Mouse (Mus musculus): ENCODE measurements around the gene Ank. TPM values are rescaled to one million over a fixed set of nuclear protein-coding genes. Genes with fewer than 3 reads are reported as not detected.

Ank gene
- polyA plus RNA-seq, 1 experiment, result 9.7 TPM

DNA sequence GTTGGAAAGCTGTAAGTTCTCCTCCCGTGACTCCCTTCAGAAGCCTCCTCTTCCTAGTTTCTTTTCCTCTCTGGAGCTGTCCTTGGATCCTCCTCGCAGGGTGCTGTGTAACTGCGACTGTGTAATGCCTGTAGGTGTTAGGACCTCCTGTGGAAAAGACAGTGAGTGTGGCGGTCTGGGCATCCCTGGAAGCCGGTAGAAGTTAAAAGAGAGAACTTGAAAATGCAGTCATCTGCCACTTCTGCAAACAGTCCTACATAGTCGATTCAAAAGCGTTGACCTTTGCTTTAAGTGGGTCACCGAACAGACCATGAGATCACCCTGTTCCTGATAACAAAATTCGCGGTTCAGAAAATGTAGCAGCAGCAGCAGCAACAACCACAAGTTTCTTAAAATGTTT lies 27.0 kb downstream of the Ank start:
- Histone ChIP-seq H3K36me3 (ENCODE audit: control insufficient read depth, insufficient read depth, low read length, poor library complexity, severe bottlenecking) (no peaks in the 10 kb centered on the region), H3K4me3 (ENCODE audit: low read depth, low read length) (no peak overlapping the region), H3K27me3 (ENCODE audit: control insufficient read depth, insufficient read depth, low read length, poor library complexity, severe bottlenecking) (no peaks in the 10 kb centered on the region), H3K9me3 (replicated peaks; ENCODE audit: control insufficient read depth, insufficient read depth, low read length, poor library complexity, severe bottlenecking) (no peaks in the 10 kb centered on the region), H3K9ac (ENCODE audit: low read depth, poor library complexity, severe bottlenecking) (no peak overlapping the region), H3K4me1 (ENCODE audit: control insufficient read depth, insufficient read depth, low read length) (no peaks in the 10 kb centered on the region), H3K27ac (ENCODE audit: insufficient read depth, low read length) (no peak overlapping the region)
- TF ChIP-seq POLR2A (IDR thresholded peaks at IDR 0.05; ENCODE audit: insufficient read depth, low read length), result no peak
- TF ChIP-seq EP300 (IDR thresholded peaks at IDR 0.05; ENCODE audit: insufficient read depth, low read depth, low read length), result no peak
- no peak for TF ChIP-seq CTCF (IDR thresholded peaks at IDR 0.05; ENCODE audit: low read depth, low read length)

- H3K9me3 ChIP-seq (replicated peaks; ENCODE audit: control insufficient read depth, insufficient read depth, low read length, poor library complexity, severe bottlenecking), result no peaks in the 10 kb centered on the region
- H3K27ac ChIP-seq (ENCODE audit: insufficient read depth, low read length), result no peak overlapping the region
- H3K9ac ChIP-seq (ENCODE audit: low read depth, poor library complexity, severe bottlenecking), result no peak overlapping the region
- no peaks in the 10 kb centered on the region for H3K27me3 ChIP-seq (ENCODE audit: control insufficient read depth, insufficient read depth, low read length, poor library complexity, severe bottlenecking)
- H3K36me3 ChIP-seq (ENCODE audit: control insufficient read depth, insufficient read depth, low read length, poor library complexity, severe bottlenecking), result no peaks in the 10 kb centered on the region
- TF ChIP-seq CTCF (IDR thresholded peaks at IDR 0.05; ENCODE audit: low read depth, low read length), result no peak
- H3K4me3 ChIP-seq (ENCODE audit: low read depth, low read length), result no peak overlapping the region
- H3K4me1 ChIP-seq (ENCODE audit: control insufficient read depth, insufficient read depth, low read length), result no peaks in the 10 kb centered on the region
These were observed 29.5 kb downstream of the Ank start for GRCm38 (mm10) chr15:27495981-27496401.

- Histone ChIP-seq H3K27ac (ENCODE audit: insufficient read depth, low read length) (no peak overlapping the region), H3K4me1 (ENCODE audit: control insufficient read depth, insufficient read depth, low read length) (no peaks in the 10 kb centered on the region), H3K9ac (ENCODE audit: low read depth, poor library complexity, severe bottlenecking) (no peak overlapping the region), H3K36me3 (ENCODE audit: control insufficient read depth, insufficient read depth, low read length, poor library complexity, severe bottlenecking) (no peaks in the 10 kb centered on the region), H3K4me3 (ENCODE audit: low read depth, low read length) (no peak overlapping the region), H3K9me3 (replicated peaks; ENCODE audit: control insufficient read depth, insufficient read depth, low read length, poor library complexity, severe bottlenecking) (no peaks in the 10 kb centered on the region), H3K27me3 (ENCODE audit: control insufficient read depth, insufficient read depth, low read length, poor library complexity, severe bottlenecking) (no peaks in the 10 kb centered on the region)
- TF ChIP-seq POLR2A (IDR thresholded peaks at IDR 0.05; ENCODE audit: insufficient read depth, low read length), result no peak
- TF ChIP-seq CTCF (IDR thresholded peaks at IDR 0.05; ENCODE audit: low read depth, low read length), result no peak
- TF ChIP-seq EP300 (IDR thresholded peaks at IDR 0.05; ENCODE audit: insufficient read depth, low read depth, low read length), result no peak
These were observed 30.3 kb downstream of the Ank start for GRCm38 (mm10) chr15:27496596-27497299.

GRCm38 (mm10) chr15:27497300-27497997 lies 31.0 kb downstream of the Ank start:
- Histone ChIP-seq H3K4me3 (ENCODE audit: low read depth, low read length) (no peak overlapping the region), H3K9me3 (replicated peaks; ENCODE audit: control insufficient read depth, insufficient read depth, low read length, poor library complexity, severe bottlenecking) (no peaks in the 10 kb centered on the region), H3K36me3 (ENCODE audit: control insufficient read depth, insufficient read depth, low read length, poor library complexity, severe bottlenecking) (no peaks in the 10 kb centered on the region), H3K27ac (ENCODE audit: insufficient read depth, low read length) (no peak overlapping the region), H3K27me3 (ENCODE audit: control insufficient read depth, insufficient read depth, low read length, poor library complexity, severe bottlenecking) (no peaks in the 10 kb centered on the region), H3K4me1 (ENCODE audit: control insufficient read depth, insufficient read depth, low read length) (no peaks in the 10 kb centered on the region), H3K9ac (ENCODE audit: low read depth, poor library complexity, severe bottlenecking) (no peak overlapping the region)
- TF ChIP-seq EP300 (IDR thresholded peaks at IDR 0.05; ENCODE audit: insufficient read depth, low read depth, low read length) (no peak), POLR2A (IDR thresholded peaks at IDR 0.05; ENCODE audit: insufficient read depth, low read length) (no peak), CTCF (IDR thresholded peaks at IDR 0.05; ENCODE audit: low read depth, low read length) (no peak)

DNA sequence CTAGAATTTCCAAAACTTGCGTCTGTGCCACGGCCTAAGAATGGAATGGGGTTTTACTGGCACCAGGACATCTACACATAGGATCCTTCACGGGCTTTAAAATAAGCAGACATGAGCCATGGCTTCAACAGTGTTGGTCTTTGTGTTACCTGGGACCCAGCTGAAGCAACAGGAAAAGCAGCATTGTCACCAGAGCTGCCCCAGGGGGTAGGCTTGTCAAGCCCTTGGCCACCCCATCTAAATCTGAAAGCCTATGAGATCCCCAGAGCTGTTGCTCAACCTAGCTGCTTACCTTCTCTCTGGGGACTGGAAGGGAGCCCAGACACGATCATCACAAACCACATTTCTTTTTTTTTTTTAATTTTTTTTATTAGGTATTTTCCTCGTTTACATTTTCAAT lies 31.6 kb downstream of the Ank start:
- Histone ChIP-seq H3K9me3 (replicated peaks; ENCODE audit: control insufficient read depth, insufficient read depth, low read length, poor library complexity, severe bottlenecking) (no peaks in the 10 kb centered on the region), H3K4me1 (ENCODE audit: control insufficient read depth, insufficient read depth, low read length) (no peaks in the 10 kb centered on the region), H3K9ac (ENCODE audit: low read depth, poor library complexity, severe bottlenecking) (no peak overlapping the region), H3K36me3 (ENCODE audit: control insufficient read depth, insufficient read depth, low read length, poor library complexity, severe bottlenecking) (no peaks in the 10 kb centered on the region), H3K4me3 (ENCODE audit: low read depth, low read length) (no peak overlapping the region), H3K27me3 (ENCODE audit: control insufficient read depth, insufficient read depth, low read length, poor library complexity, severe bottlenecking) (no peaks in the 10 kb centered on the region), H3K27ac (ENCODE audit: insufficient read depth, low read length) (no peak overlapping the region)
- no peak for TF ChIP-seq POLR2A (IDR thresholded peaks at IDR 0.05; ENCODE audit: insufficient read depth, low read length)
- no peak for TF ChIP-seq CTCF (IDR thresholded peaks at IDR 0.05; ENCODE audit: low read depth, low read length)
- no peak for TF ChIP-seq EP300 (IDR thresholded peaks at IDR 0.05; ENCODE audit: insufficient read depth, low read depth, low read length)

GRCm38 (mm10) chr15:27500390-27500789 lies 33.9 kb downstream of the Ank start:
- TF ChIP-seq POLR2A (IDR thresholded peaks at IDR 0.05; ENCODE audit: insufficient read depth, low read length) (no peak), CTCF (IDR thresholded peaks at IDR 0.05; ENCODE audit: low read depth, low read length) (no peak), EP300 (IDR thresholded peaks at IDR 0.05; ENCODE audit: insufficient read depth, low read depth, low read length) (no peak)
- H3K27me3 ChIP-seq (ENCODE audit: control insufficient read depth, insufficient read depth, low read length, poor library complexity, severe bottlenecking), result no peaks in the 10 kb centered on the region
- no peak overlapping the region for H3K9ac ChIP-seq (ENCODE audit: low read depth, poor library complexity, severe bottlenecking)
- no peaks in the 10 kb centered on the region for H3K4me1 ChIP-seq (ENCODE audit: control insufficient read depth, insufficient read depth, low read length)
- no peak overlapping the region for H3K4me3 ChIP-seq (ENCODE audit: low read depth, low read length)
- H3K27ac ChIP-seq (ENCODE audit: insufficient read depth, low read length), result no peak overlapping the region
- H3K36me3 ChIP-seq (ENCODE audit: control insufficient read depth, insufficient read depth, low read length, poor library complexity, severe bottlenecking), result no peaks in the 10 kb centered on the region
- H3K9me3 ChIP-seq (replicated peaks; ENCODE audit: control insufficient read depth, insufficient read depth, low read length, poor library complexity, severe bottlenecking), result no peaks in the 10 kb centered on the region

Measured in ES-Bruce4 (cell line).